Mouse (Mus musculus) bone marrow, adult 2 months (tissue): ENCODE measurements at regions not wholly inside any gene's neighbourhood (a gene's known extent, or its start where the extent isn't known, plus 50 kb on each side); places are given as distances from the start of the nearest gene placed in this dataset.
"Not testable (repeated sequence)": the region's sequence is repeated elsewhere in the genome, so short reads cannot be mapped to it uniquely, and the experiment has no call there.

Experiments used
- CTCF ChIP-seq: fragments of 200-500 bp; IDR thresholded peaks from 2 replicates; pipeline ENCODE4 v1.5.1; 2011; ENCODE audit warnings: low read length, control low read depth; ENCODE audit not compliant: control insufficient read depth, insufficient read depth
- POLR2A ChIP-seq: fragments of 200-500 bp; IDR thresholded peaks from 2 replicates; pipeline ENCODE4 v1.6.1; 2011; ENCODE audit warnings: low read depth, mild to moderate bottlenecking, control low read depth, low read length, borderline replicate concordance; ENCODE audit not compliant: control insufficient read depth

GRCm38 (mm10) chr14:53743552-53743951, 510.4 kb downstream of the Dad1 start:
- not testable (repeated sequence) for TF ChIP-seq CTCF, POLR2A
